ENCODE assay signal across 28 mouse cellular contexts in the genomic region with DNA sequence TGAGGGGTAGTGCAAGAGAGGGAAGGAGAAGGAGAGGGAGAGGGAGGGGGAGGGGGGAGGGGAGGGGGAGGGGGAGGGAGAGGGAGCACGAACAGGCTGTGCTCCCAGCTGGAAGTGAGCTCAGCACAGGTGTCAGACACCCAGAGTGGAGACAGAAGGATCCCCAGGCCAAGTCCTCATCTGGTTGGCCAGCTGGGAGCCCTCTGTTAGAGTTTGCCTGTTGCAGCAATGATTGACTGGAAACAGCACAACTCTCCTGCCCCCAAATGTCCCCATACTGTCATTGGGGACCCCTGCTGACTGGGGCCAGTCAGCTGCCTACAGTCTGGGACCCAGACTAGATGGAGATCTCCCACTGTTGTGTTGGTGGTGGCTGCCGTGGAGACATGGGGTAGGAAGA. TPM values are rescaled to one million over a fixed set of nuclear protein-coding genes. Genes with fewer than 3 reads are reported as not detected.
DNase-seq lines count a peak whose midpoint lies in the region; ATAC-seq and TF ChIP-seq lines count a peak whose summit lies in the region.
"Had no signal": no experiment of that assay in that cellular context is flagged by ENCODE, and none has a peak within 500 bp of the region (broad histone marks: within the 10 kb centered on the region; RNA-seq: fewer than 3 reads in every experiment).

No protein-coding gene starts in this region.

- peak overlapping the region; percentile 49; the same call in 1 of the 2 replicates for H3K27ac ChIP-seq in heart, embryonic 10.5 days
- H3K27ac ChIP-seq in liver, embryonic 15.5 days (replicated peaks), result 0 out of 2 replicates have a peak overlapping the region, but pooled peaks have one; percentile 21
- H3K27ac ChIP-seq in thymus, adult 2 months (ENCODE audit: control insufficient read depth, insufficient read depth, low read length), result no peak overlapping the region
- no peak overlapping the region for H3K27ac ChIP-seq in layer of hippocampus, adult 2 months
- H3K27ac ChIP-seq: embryonic facial prominence, embryonic 12.5 days; kidney, postnatal 0 days; stomach, postnatal 0 days had no signal

- H3K9ac ChIP-seq in liver, embryonic 15.5 days, result no peak overlapping the region
- H3K9ac ChIP-seq: embryonic facial prominence, embryonic 12.5 days; forebrain, postnatal 0 days; heart, embryonic 12.5 days; lung, embryonic 14.5 days had no signal

- no peak for TF ChIP-seq POLR2A in brain, embryonic 14.5 days (IDR thresholded peaks at IDR 0.05; ENCODE audit: borderline replicate concordance, extremely low read depth, insufficient read depth, insufficient read length, poor library complexity, severe bottlenecking)
- no peak for TF ChIP-seq POLR2A in thymus, adult 2 months (IDR thresholded peaks at IDR 0.05; ENCODE audit: control insufficient read depth, extremely low read depth, insufficient read depth, low read length, poor library complexity)

- H3K9me3 ChIP-seq in heart, embryonic 10.5 days, result no peaks in the 10 kb centered on the region
- H3K9me3 ChIP-seq in liver, embryonic 15.5 days (replicated peaks), result no peaks in the 10 kb centered on the region
- H3K9me3 ChIP-seq: embryonic facial prominence, embryonic 12.5 days; G1E; heart, embryonic 12.5 days had no signal

- no peak overlapping the region for H3K4me3 ChIP-seq in heart, embryonic 10.5 days
- H3K4me3 ChIP-seq in liver, embryonic 15.5 days (replicated peaks), result no peak overlapping the region
- H3K4me3 ChIP-seq in thymus, adult 2 months (ENCODE audit: control insufficient read depth, insufficient read depth, low read length), result no peak overlapping the region
- H3K4me3 ChIP-seq in layer of hippocampus, adult 2 months, result no peak overlapping the region
- H3K4me3 ChIP-seq: embryonic facial prominence, embryonic 12.5 days; heart, embryonic 12.5 days had no signal

- no peak for ATAC-seq in liver, embryonic 15.5 days (ENCODE audit: insufficient read depth)
- ATAC-seq: forebrain, postnatal 0 days; hindbrain, embryonic 16.5 days; intestine, embryonic 16.5 days; midbrain, embryonic 16.5 days had no signal

- no peak overlapping the region for H3K4me2 ChIP-seq in liver, embryonic 15.5 days
- H3K4me2 ChIP-seq: embryonic facial prominence, embryonic 12.5 days; heart, embryonic 12.5 days; lung, embryonic 14.5 days had no signal

- H3K4me1 ChIP-seq in heart, embryonic 10.5 days, result peaks cover 57% of the 10 kb centered on the region
- peaks cover 75% of the 10 kb centered on the region for H3K4me1 ChIP-seq in liver, embryonic 15.5 days (replicated peaks)
- H3K4me1 ChIP-seq in thymus, adult 2 months (replicated peaks; ENCODE audit: control insufficient read depth, insufficient read depth, low read length), result peaks cover 41% of the 10 kb centered on the region

- WGBS in heart, embryonic 10.5 days, result 35% methylated on average over 2 of the region's 2 CpGs
- 21% methylated on average over 2 of the region's 2 CpGs for WGBS in liver, embryonic 15.5 days (ENCODE audit: insufficient replicate concordance)
- 29% methylated on average over 1 of the region's 2 CpGs for WGBS in thymus, adult 2 months

- H3K27me3 ChIP-seq in heart, embryonic 10.5 days (ENCODE audit: insufficient read depth, poor library complexity, severe bottlenecking), result 0 out of 2 replicates have a peak, but pooled peaks cover 8% of the 10 kb centered on the region
- no peaks in the 10 kb centered on the region for H3K27me3 ChIP-seq in liver, embryonic 15.5 days
- H3K27me3 ChIP-seq in thymus, adult 2 months (ENCODE audit: control insufficient read depth, insufficient read depth, low read length), result no peaks in the 10 kb centered on the region

- DNase-seq in heart, embryonic 10.5 days (ENCODE audit: low spot score), result no peak
- no peak for DNase-seq in heart, adult 8-10 months (ENCODE audit: low spot score)
- no peak for DNase-seq in liver
- DNase-seq in brain, embryonic 14.5 days (ENCODE audit: low read depth), result peak; percentile 54
- no peak for DNase-seq in thymus, adult 2 months
- DNase-seq in layer of hippocampus, adult 2 months (ENCODE audit: low spot score in 2 of 2), result no peak
- DNase-seq: adrenal gland, adult 8-10 months; cerebellum, adult 11 months; cerebellum, adult 9-11 months; embryo, embryonic 11 days; forebrain, postnatal 0 days; heart, postnatal 4 days; kidney, adult 8-10 months; layer of hippocampus, adult 9-11 months; lung, embryonic 14.5 days; lung, postnatal 14 days; right cerebral cortex, postnatal 4 days; thymus, adult 18-20 months; thymus, postnatal 4 days had no signal

- no peak for TF ChIP-seq CTCF in brain, embryonic 14.5 days (IDR thresholded peaks at IDR 0.05; ENCODE audit: borderline replicate concordance, extremely low read depth, insufficient read depth, insufficient read length)
- no peak for TF ChIP-seq CTCF in thymus, adult 2 months (IDR thresholded peaks at IDR 0.05; ENCODE audit: borderline replicate concordance, control insufficient read depth, extremely low read depth, insufficient read depth, low read length, poor library complexity)
- TF ChIP-seq CTCF in layer of hippocampus, adult 2 months (conservative IDR thresholded peaks at IDR 0.05), result no peak

- no peaks in the 10 kb centered on the region for H3K36me3 ChIP-seq in heart, embryonic 10.5 days
- no peaks in the 10 kb centered on the region for H3K36me3 ChIP-seq in liver, embryonic 15.5 days (replicated peaks)
- H3K36me3 ChIP-seq in thymus, adult 2 months (ENCODE audit: control insufficient read depth, insufficient read depth, low read length), result no peaks in the 10 kb centered on the region
- H3K36me3 ChIP-seq: embryonic facial prominence, embryonic 12.5 days; G1E; heart, embryonic 12.5 days had no signal

RNA-seq across cellular contexts. Expression of a gene that starts 19.3 kb away (rescaled TPM):
- polyA plus RNA-seq in heart, embryonic 10.5 days (2016; fragmentation: Nextera tagmentation; extraction: Ambion mirVana), result 15.2 and 26.4 TPM in 2 replicates
- total RNA-seq in heart, adult 8-10 months (2022), result 10 to 100 TPM; 15.9 to 20.8 (median 18.8) TPM
- 37.6 and 40.1 TPM in 2 replicates for polyA plus RNA-seq in liver, embryonic 15.5 days (2015; fragmentation: Nextera tagmentation; extraction: Ambion mirVana)
- 13.3 and 25.0 TPM in 2 replicates for polyA plus RNA-seq in brain, embryonic 14.5 days (2012; rRNA removed)
- 4.0 and 4.1 TPM in 2 replicates for polyA plus RNA-seq in thymus, adult 2 months (2012; rRNA removed)
- 10 to 100 TPM; 78.4 to 89.6 TPM for total RNA-seq in layer of hippocampus, adult 2 months (2021)

Comparison
In these comparisons a context has a peak if more than half of its experiments do, and no peak if none do; other contexts are left out.
1. H3K27ac ChIP-seq: peak in heart, embryonic 10.5 days (single experiment) and liver, embryonic 15.5 days (single experiment); none in thymus, adult 2 months (single experiment) and layer of hippocampus, adult 2 months (single experiment).